Mouse (Mus musculus): Measurements from ENCODE around the gene Ctsw.

- TF ChIP-seq CTCF (IDR thresholded peaks at IDR 0.05; ENCODE audit: low read depth, low read length) (no peak), GATA1 (IDR thresholded peaks at IDR 0.05; ENCODE audit: borderline replicate concordance, low read length) (no peak), TAL1 (conservative IDR thresholded peaks at IDR 0.05; ENCODE audit: low read depth, low read length) (no peak)
Observed at GRCm38 (mm10) chr19:5490313-5490897, 22.1 kb upstream of the Ctsw start, which contains the start of gene Cfl1.
